ENCODE assay signal across 14 mouse cellular contexts in the genomic region with DNA sequence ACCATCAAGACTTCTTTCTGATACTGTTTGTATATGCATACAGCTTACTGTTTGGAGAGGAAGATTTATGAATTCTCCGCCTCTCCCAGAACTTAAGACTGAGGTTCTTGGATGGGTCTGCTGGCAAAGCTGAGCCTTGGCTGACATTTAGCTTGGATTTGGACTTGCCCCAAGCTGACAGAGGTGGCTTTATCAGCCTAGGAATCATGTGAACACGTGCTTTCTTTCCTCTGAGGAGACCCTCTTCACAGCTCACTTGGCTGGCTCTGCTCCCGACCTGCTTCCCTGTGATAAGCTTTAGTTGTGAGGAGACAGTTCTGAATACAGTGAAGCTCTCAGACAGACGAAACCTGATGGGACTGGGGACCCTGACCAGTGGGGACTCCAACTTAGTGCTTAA. TPM values are rescaled to one million over a fixed set of nuclear protein-coding genes. Genes with fewer than 3 reads are reported as not detected.
DNase-seq lines count a peak whose midpoint lies in the region; ATAC-seq and TF ChIP-seq lines count a peak whose summit lies in the region.
"Had no signal": no experiment of that assay in that cellular context is flagged by ENCODE, and none has a peak within 500 bp of the region (broad histone marks: within the 10 kb centered on the region; RNA-seq: fewer than 3 reads in every experiment).

No protein-coding gene starts in this region.

- no peak for TF ChIP-seq POLR2A in olfactory bulb, adult 2 months (IDR thresholded peaks at IDR 0.05; ENCODE audit: insufficient read depth, low read depth, low read length)

- peaks cover 44% of the 10 kb centered on the region for H3K4me1 ChIP-seq in heart, embryonic 10.5 days
- H3K4me1 ChIP-seq in lung, postnatal 0 days (ENCODE audit: insufficient read depth, low read depth, low read length): no peaks in the 10 kb centered on the region
- H3K4me1 ChIP-seq in olfactory bulb, adult 2 months (ENCODE audit: control insufficient read depth, insufficient read depth, low read length): peaks cover 33% of the 10 kb centered on the region

- no peak for ATAC-seq in lung, postnatal 0 days
- ATAC-seq: intestine, embryonic 16.5 days had no signal

- DNase-seq in adrenal gland, postnatal 14 days: peak; percentile 29
- DNase-seq in adrenal gland, postnatal 25 days: no peak
- no peak for DNase-seq in heart, embryonic 10.5 days (ENCODE audit: low spot score)
- no peak for DNase-seq in heart, postnatal 36 days
- no peak for DNase-seq in lung, postnatal 0 days (ENCODE audit: low spot score)
- DNase-seq in lung, postnatal 25 days (ENCODE audit: low spot score): no peak
- DNase-seq in kidney, postnatal 4 days: no peak
- DNase-seq: cerebellum, adult 11-12 months; gastrocnemius, postnatal 36 days; kidney, postnatal 36 days; lung, postnatal 14 days had no signal

- no peaks in the 10 kb centered on the region for H3K27me3 ChIP-seq in heart, embryonic 10.5 days (ENCODE audit: insufficient read depth, poor library complexity, severe bottlenecking)
- no peaks in the 10 kb centered on the region for H3K27me3 ChIP-seq in lung, postnatal 0 days (replicated peaks; ENCODE audit: insufficient read depth, low read length)

- TF ChIP-seq CTCF in lung, postnatal 0 days (IDR thresholded peaks at IDR 0.05): no peak
- no peak for TF ChIP-seq CTCF in olfactory bulb, adult 2 months (IDR thresholded peaks at IDR 0.05; ENCODE audit: insufficient read depth, low read depth, low read length)

- no peak overlapping the region for H3K9ac ChIP-seq in lung, postnatal 0 days (replicated peaks; ENCODE audit: low read depth)

- no peaks in the 10 kb centered on the region for H3K9me3 ChIP-seq in heart, embryonic 10.5 days
- no peaks in the 10 kb centered on the region for H3K9me3 ChIP-seq in lung, postnatal 0 days (ENCODE audit: low read length)

- peaks cover 20% of the 10 kb centered on the region for H3K36me3 ChIP-seq in heart, embryonic 10.5 days
- peaks cover 4% of the 10 kb centered on the region; the same call in 1 of the 2 replicates for H3K36me3 ChIP-seq in lung, postnatal 0 days (ENCODE audit: insufficient read depth, low read length)

- intact Hi-C loops in heart, postnatal 36 days (cut with DNase I): no loop called here

- no peak overlapping the region for H3K4me2 ChIP-seq in lung, postnatal 0 days (replicated peaks; ENCODE audit: low read depth, low read length)

- no peak for TF ChIP-seq EP300 in lung, postnatal 0 days (IDR thresholded peaks at IDR 0.05)

- H3K4me3 ChIP-seq in heart, embryonic 10.5 days: no peak overlapping the region
- no peak overlapping the region for H3K4me3 ChIP-seq in lung, postnatal 0 days (ENCODE audit: low read depth, low read length)
- no peak overlapping the region for H3K4me3 ChIP-seq in olfactory bulb, adult 2 months (ENCODE audit: insufficient read depth, low read depth, low read length)

- peak overlapping the region; percentile 56 for H3K27ac ChIP-seq in heart, embryonic 10.5 days
- 0 out of 2 replicates have a peak overlapping the region, but pooled peaks have one; percentile 14 for H3K27ac ChIP-seq in lung, postnatal 0 days (ENCODE audit: low read length)
- H3K27ac ChIP-seq in olfactory bulb, adult 2 months (ENCODE audit: insufficient read depth, low read depth, low read length): peak overlapping the region; percentile 22; the same call in 1 of the 2 replicates

- 39% methylated on average over 4 of the region's 4 CpGs for WGBS in heart, embryonic 10.5 days
- WGBS in lung, postnatal 0 days: 43% methylated on average over 4 of the region's 4 CpGs
- WGBS in olfactory bulb, adult 2 months: 50% methylated on average over 4 of the region's 4 CpGs

RNA-seq across cellular contexts. Expression of a gene that starts 33.0 kb away (rescaled TPM):
- 0.33 and 0.90 TPM in 2 replicates for total RNA-seq in adrenal gland, postnatal 14 days (2021)
- total RNA-seq in adrenal gland, postnatal 25 days (2021): 0.46 TPM in 1 of 2 replicates, not detected in the other
- polyA plus RNA-seq in heart, embryonic 10.5 days (2016; fragmentation: Nextera tagmentation; extraction: Ambion mirVana): 0.30 TPM in 1 of 2 replicates, not detected in the other
- total RNA-seq in heart, postnatal 36 days (2021): not detected
- 6.8 and 6.9 TPM in 2 replicates for polyA plus RNA-seq in lung, postnatal 0 days (2015; fragmentation: Nextera tagmentation; extraction: Ambion mirVana)
- not detected in 2 replicates for polyA plus RNA-seq in olfactory bulb, adult 2 months (2012; ENCODE audit: insufficient read depth, insufficient read length, low replicate concordance, missing spikeins)
- total RNA-seq: gastrocnemius, postnatal 36 days; liver, adult 2 months had no signal
- polyA plus RNA-seq: liver, adult 2 months had no signal

RNA-seq across cellular contexts. Expression of a gene that starts 33.7 kb away (rescaled TPM):
- 10.4 and 14.7 TPM in 2 replicates for total RNA-seq in adrenal gland, postnatal 14 days (2021)
- total RNA-seq in adrenal gland, postnatal 25 days (2021): 15.5 and 18.2 TPM in 2 replicates
- 52.1 and 52.2 TPM in 2 replicates for polyA plus RNA-seq in heart, embryonic 10.5 days (2016; fragmentation: Nextera tagmentation; extraction: Ambion mirVana)
- total RNA-seq in heart, postnatal 36 days (2021): 10 to 100 TPM; 20.9 to 21.7 TPM
- 12.9 and 18.3 TPM in 2 replicates for polyA plus RNA-seq in lung, postnatal 0 days (2015; fragmentation: Nextera tagmentation; extraction: Ambion mirVana)
- polyA plus RNA-seq in olfactory bulb, adult 2 months (2012; ENCODE audit: insufficient read depth, insufficient read length, low replicate concordance, missing spikeins): not detected in 2 replicates

RNA-seq across cellular contexts. Expression of a gene that starts 34.5 kb away (rescaled TPM):
- total RNA-seq in adrenal gland, postnatal 14 days (2021): 64.7 and 65.3 TPM in 2 replicates
- total RNA-seq in adrenal gland, postnatal 25 days (2021): 54.8 and 64.9 TPM in 2 replicates
- 113 and 162 TPM in 2 replicates for polyA plus RNA-seq in heart, embryonic 10.5 days (2016; fragmentation: Nextera tagmentation; extraction: Ambion mirVana)
- total RNA-seq in heart, postnatal 36 days (2021): 10 to 100 TPM; 50.5 to 51.8 TPM
- 90.8 TPM in 2 replicates for polyA plus RNA-seq in lung, postnatal 0 days (2015; fragmentation: Nextera tagmentation; extraction: Ambion mirVana)
- polyA plus RNA-seq in olfactory bulb, adult 2 months (2012; ENCODE audit: insufficient read depth, insufficient read length, low replicate concordance, missing spikeins): not detected in 2 replicates

RNA-seq across cellular contexts. Expression of a gene that starts 38.9 kb away (rescaled TPM):
- 41.6 and 44.6 TPM in 2 replicates for total RNA-seq in adrenal gland, postnatal 14 days (2021)
- 63.6 and 77.9 TPM in 2 replicates for total RNA-seq in adrenal gland, postnatal 25 days (2021)
- 25.7 and 33.6 TPM in 2 replicates for polyA plus RNA-seq in heart, embryonic 10.5 days (2016; fragmentation: Nextera tagmentation; extraction: Ambion mirVana)
- 10 to 100 TPM; 42.0 to 44.4 TPM for total RNA-seq in heart, postnatal 36 days (2021)
- polyA plus RNA-seq in lung, postnatal 0 days (2015; fragmentation: Nextera tagmentation; extraction: Ambion mirVana): 22.0 and 25.1 TPM in 2 replicates
- not detected in 2 replicates for polyA plus RNA-seq in olfactory bulb, adult 2 months (2012; ENCODE audit: insufficient read depth, insufficient read length, low replicate concordance, missing spikeins)
